Mouse (Mus musculus): ENCODE data around the gene Pycard.

DNA sequence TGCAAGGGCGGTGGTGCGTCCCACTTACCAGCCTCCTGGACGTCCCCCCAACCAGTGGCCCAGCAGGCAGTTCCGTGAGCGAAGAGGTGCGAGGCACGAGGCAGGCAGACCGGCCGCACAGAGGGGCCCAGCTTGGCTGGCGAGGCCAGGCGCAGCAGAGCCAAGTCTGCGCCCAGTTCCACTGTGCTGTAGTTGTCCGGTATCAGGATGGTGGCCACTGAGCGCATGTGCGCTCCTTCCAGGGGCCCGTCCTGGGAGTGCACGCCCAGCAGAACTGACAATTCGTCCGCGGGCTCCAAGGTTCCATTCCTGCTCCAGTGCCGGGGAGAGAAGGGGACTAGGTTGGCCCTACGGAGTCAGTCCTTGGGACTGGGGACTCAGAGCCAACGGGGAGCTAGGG, 49.1 kb downstream of the Pycard start:
- no peak for TF ChIP-seq CTCF (IDR thresholded peaks at IDR 0.05; ENCODE audit: low read depth, low read length)
- TF ChIP-seq POLR2A (IDR thresholded peaks at IDR 0.05; ENCODE audit: borderline replicate concordance, low read depth, low read length) = no peak

Measured in bone marrow macrophage, adult 2 months (primary cell).